Mouse (Mus musculus) liver, postnatal 0 days (tissue): Measurements from ENCODE around the gene Pogk.

Source experiments
- CTCF ChIP-seq: sonication (generic); IDR thresholded peaks from 2 replicates; pipeline ENCODE4 v1.5.1; 2016; ENCODE audit warnings: antibody characterized with exemption, low read depth
- EP300 ChIP-seq: IDR thresholded peaks from 2 replicates; pipeline ENCODE4 v1.6.1; 2016; ENCODE audit warnings: antibody characterized with exemption, low read depth, mild to moderate bottlenecking

- TF ChIP-seq CTCF, result no peak
- TF ChIP-seq EP300, result no peak
Observed at GRCm38 (mm10) chr1:166385431-166385830, 24.2 kb downstream of the Pogk start.
